Mouse (Mus musculus) neural tube, embryonic 14.5 days (tissue): ENCODE results near the gene Rpl36. TPM values are rescaled to one million over a fixed set of nuclear protein-coding genes. Genes with fewer than 3 reads are reported as not detected.

ENCODE experiments used
- ATAC-seq: fragments of 200-750 bp; cut with Nextera tagmentation; 2 replicates; pipeline ENCODE4 v1.8.0; 2017; ENCODE audit warnings: low read depth, mild to moderate bottlenecking, moderate TSS enrichment, moderate library complexity
- H3K27ac ChIP-seq: fragments of 300-500 bp; sonication (generic); 2 replicates; pipeline ENCODE4 v1.5.1; 2014; ENCODE audit warnings: low read depth, mild to moderate bottlenecking, control low read depth, low read length, moderate library complexity, mixed read lengths
- H3K27me3 ChIP-seq: fragments of 300-500 bp; sonication (generic); 2 replicates; pipeline ENCODE4 v1.6.1; 2014; ENCODE audit warnings: low read length; ENCODE audit not compliant: control insufficient read depth, insufficient read depth
- H3K36me3 ChIP-seq: fragments of 300-500 bp; sonication (generic); 2 replicates; pipeline ENCODE4 v1.6.1; 2014; ENCODE audit warnings: low read length, mixed read lengths; ENCODE audit not compliant: control insufficient read depth, insufficient read depth
- H3K4me1 ChIP-seq: fragments of 300-500 bp; sonication (generic); 2 replicates; pipeline ENCODE4 v1.6.1; 2014; ENCODE audit warnings: low read length; ENCODE audit not compliant: control insufficient read depth, insufficient read depth
- H3K4me2 ChIP-seq: fragments of 300-500 bp; sonication (generic); 2 replicates; pipeline ENCODE4 v1.6.1; 2014; ENCODE audit warnings: mild to moderate bottlenecking, low read depth, low read length, control low read depth
- H3K4me3 ChIP-seq: fragments of 300-500 bp; sonication (generic); 2 replicates; pipeline ENCODE4 v1.5.1; 2014; ENCODE audit warnings: low read depth, low read length, control low read depth, mixed read lengths
- H3K9ac ChIP-seq: fragments of 300-500 bp; sonication (generic); replicated peaks from 2 replicates; pipeline ENCODE4 v1.6.1; 2014; ENCODE audit warnings: low read depth, mild to moderate bottlenecking, control low read depth, low read length, mixed read lengths
- H3K9me3 ChIP-seq: fragments of 300-500 bp; sonication (generic); 2 replicates; pipeline ENCODE4 v1.6.1; 2016; ENCODE audit warnings: low read length; ENCODE audit not compliant: control insufficient read depth
- WGBS: fragments of 180-500 bp; shearing (Covaris S2); extraction: QIAGEN DNeasy Blood & Tissue Kit; methylation state at CpG from one replicate; pipeline ENCODE4 v1.1.7; 2014; 5-methylcytosine and 5-hydroxymethylcytosine counted together
- polyA plus RNA-seq: library from polyadenylated mRNA; unstranded; fragments of >200 nt; fragmentation: Nextera tagmentation; extraction: Ambion mirVana; gene quantifications from 2 replicates; pipeline ENCODE4 v1.2.1, GENCODE M21; 2014

Gene Rpl36
- polyA plus RNA-seq, 1 experiment from 2014 or later = 1,098 TPM

DNA sequence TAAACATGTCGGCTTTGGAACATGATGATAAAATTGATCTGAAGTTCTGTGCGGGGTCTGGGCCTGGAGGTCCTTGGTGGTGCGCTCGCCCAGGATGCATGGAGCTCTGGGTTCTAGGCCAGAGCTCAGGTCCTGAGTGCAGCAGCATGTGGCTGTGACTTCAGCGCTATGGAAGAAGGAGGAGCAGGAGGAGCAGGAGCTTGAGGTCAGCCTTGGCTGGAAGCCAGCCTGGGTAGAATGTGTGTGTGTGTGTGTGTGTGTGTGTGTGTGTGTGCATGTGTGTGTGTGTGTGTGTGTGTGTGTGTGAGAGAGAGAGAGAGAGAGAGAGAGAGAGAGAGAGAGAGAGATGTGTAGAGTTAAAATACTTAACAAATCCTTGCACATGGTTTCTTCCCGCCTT is 43.0 kb downstream of the Rpl36 start:
- Histone ChIP-seq H3K27ac (no peak overlapping the region), H3K9me3 (no peaks in the 10 kb centered on the region), H3K4me2 (no peak overlapping the region), H3K27me3 (no peaks in the 10 kb centered on the region), H3K36me3 (no peaks in the 10 kb centered on the region), H3K9ac (no peak overlapping the region), H3K4me1 (no peaks in the 10 kb centered on the region), H3K4me3 (no peak overlapping the region)
- no peak for ATAC-seq
- WGBS = 83% methylated on average over 6 of the region's 6 CpGs

DNA sequence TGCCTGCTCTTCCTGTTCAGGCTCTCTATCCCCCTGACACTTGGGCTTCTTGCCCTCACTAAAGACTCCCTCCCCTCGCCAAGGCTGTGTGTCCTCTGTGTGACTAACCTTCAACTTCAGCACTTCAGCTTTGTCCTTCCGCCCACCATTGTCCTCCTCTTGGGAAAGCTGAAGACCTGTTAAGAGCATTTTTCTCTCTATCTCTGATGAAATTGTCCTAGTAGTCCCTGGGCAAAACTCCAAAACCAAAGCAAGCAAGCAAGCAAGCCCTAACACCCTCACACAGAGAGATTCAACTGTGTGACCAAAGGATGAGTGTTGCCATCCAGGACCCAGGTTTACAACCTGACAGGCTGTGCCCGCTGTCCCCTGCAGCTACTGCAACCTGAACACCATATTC is 50.4 kb downstream of the Rpl36 start:
- H3K4me1 ChIP-seq = no peaks in the 10 kb centered on the region
- no peak overlapping the region for H3K9ac ChIP-seq
- 60% methylated on average over 3 of the region's 3 CpGs for WGBS
- H3K27me3 ChIP-seq = no peaks in the 10 kb centered on the region
- H3K27ac ChIP-seq = no peak overlapping the region
- H3K4me2 ChIP-seq = no peak overlapping the region
- no peak overlapping the region for H3K4me3 ChIP-seq
- no peak for ATAC-seq
- no peaks in the 10 kb centered on the region for H3K9me3 ChIP-seq
- no peaks in the 10 kb centered on the region for H3K36me3 ChIP-seq

Other genes starting within 250 kb of the Rpl36 start
- gene Ptprs, start 136.9 kb upstream of the Rpl36 start, polyA plus RNA-seq = 255 and 266 TPM in 2 replicates
- gene Znrf4, start 101.0 kb upstream of the Rpl36 start, polyA plus RNA-seq = not detected in 2 replicates
- gene Gm20219, start 59.0 kb upstream of the Rpl36 start, polyA plus RNA-seq = 1.5 and 1.9 TPM in 2 replicates
- gene Safb2, start 28.8 kb upstream of the Rpl36 start, polyA plus RNA-seq = 56.2 and 58.4 TPM in 2 replicates
- 80.9 and 84.8 TPM in 2 replicates for gene Safb, start 28.6 kb upstream of the Rpl36 start, polyA plus RNA-seq
- gene 2410015M20Rik, start 3.6 kb upstream of the Rpl36 start, polyA plus RNA-seq = 177 and 190 TPM in 2 replicates
- 40.7 and 45.6 TPM in 2 replicates for gene Lonp1, start 13.5 kb downstream of the Rpl36 start, polyA plus RNA-seq
- gene Catsperd, start 14.7 kb downstream of the Rpl36 start, polyA plus RNA-seq = 2.6 and 3.7 TPM in 2 replicates
- gene Ranbp3, start 59.9 kb downstream of the Rpl36 start, polyA plus RNA-seq = 93.6 and 95.9 TPM in 2 replicates
- 570 and 693 TPM in 2 replicates for gene Ndufa11, start 104.4 kb downstream of the Rpl36 start, polyA plus RNA-seq
- gene Vmac, start 104.6 kb downstream of the Rpl36 start, polyA plus RNA-seq = 16.9 and 19.4 TPM in 2 replicates
- 1.9 and 2.9 TPM in 2 replicates for gene Nrtn, start 144.1 kb downstream of the Rpl36 start, polyA plus RNA-seq
- gene Dus3l, start 151.3 kb downstream of the Rpl36 start, polyA plus RNA-seq = 79.0 and 81.0 TPM in 2 replicates
- gene Prr22, start 156.8 kb downstream of the Rpl36 start, polyA plus RNA-seq = 0.53 and 0.70 TPM in 2 replicates
- 3.6 and 4.6 TPM in 2 replicates for gene Rfx2, start 217.6 kb downstream of the Rpl36 start, polyA plus RNA-seq